Mouse (Mus musculus): Measurements from ENCODE around the gene Dnajc13. TPM values are rescaled to one million over a fixed set of nuclear protein-coding genes. Genes with fewer than 3 reads are reported as not detected.

The Dnajc13 gene
- polyA plus RNA-seq, 1 experiment from 2014 or later: 29.0 TPM

GRCm38 (mm10) chr9:104187028-104187427 is 75.7 kb downstream of the Dnajc13 start:
- ATAC-seq (ENCODE audit: low read depth) (no peak), DNase-seq (ENCODE audit: low spot score) (no peak)
- no peaks in the 10 kb centered on the region for H3K27me3 ChIP-seq (replicated peaks; ENCODE audit: control insufficient read depth, insufficient read depth, low read length)
- H3K4me2 ChIP-seq (ENCODE audit: low read depth, low read length): no peak overlapping the region
- H3K4me1 ChIP-seq (ENCODE audit: control insufficient read depth, insufficient read depth, low read length): no peaks in the 10 kb centered on the region
- no peak overlapping the region for H3K27ac ChIP-seq (replicated peaks; ENCODE audit: low read depth, low read length)
- H3K4me3 ChIP-seq (ENCODE audit: low read depth, low read length): no peak overlapping the region
- peaks cover 74% of the 10 kb centered on the region for H3K36me3 ChIP-seq (ENCODE audit: control insufficient read depth, insufficient read depth, low read length)
- no peak overlapping the region for H3K9ac ChIP-seq (ENCODE audit: low read depth, low read length)
- no peaks in the 10 kb centered on the region for H3K9me3 ChIP-seq (ENCODE audit: control insufficient read depth, low read length)
- 89% methylated on average over 5 of the region's 5 CpGs for WGBS

- no peak overlapping the region for H3K4me2 ChIP-seq (ENCODE audit: low read depth, low read length)
- no peak overlapping the region for H3K4me3 ChIP-seq (ENCODE audit: low read depth, low read length)
- 94% methylated on average over 5 of the region's 5 CpGs for WGBS
- no peaks in the 10 kb centered on the region for H3K9me3 ChIP-seq (ENCODE audit: control insufficient read depth, low read length)
- H3K4me1 ChIP-seq (ENCODE audit: control insufficient read depth, insufficient read depth, low read length): no peaks in the 10 kb centered on the region
- no peak for DNase-seq (ENCODE audit: low spot score)
- H3K36me3 ChIP-seq (ENCODE audit: control insufficient read depth, insufficient read depth, low read length): peaks cover 74% of the 10 kb centered on the region
- H3K27me3 ChIP-seq (replicated peaks; ENCODE audit: control insufficient read depth, insufficient read depth, low read length): no peaks in the 10 kb centered on the region
- no peak for ATAC-seq (ENCODE audit: low read depth)
- no peak overlapping the region for H3K9ac ChIP-seq (ENCODE audit: low read depth, low read length)
- H3K27ac ChIP-seq (replicated peaks; ENCODE audit: low read depth, low read length): no peak overlapping the region
Observed at GRCm38 (mm10) chr9:104183181-104183580, 79.5 kb downstream of the Dnajc13 start.

- no peak overlapping the region for H3K4me2 ChIP-seq (ENCODE audit: low read depth, low read length)
- H3K4me3 ChIP-seq (ENCODE audit: low read depth, low read length): no peak overlapping the region
- H3K9ac ChIP-seq (ENCODE audit: low read depth, low read length): no peak overlapping the region
- no peaks in the 10 kb centered on the region for H3K27me3 ChIP-seq (replicated peaks; ENCODE audit: control insufficient read depth, insufficient read depth, low read length)
- peaks cover 79% of the 10 kb centered on the region for H3K36me3 ChIP-seq (ENCODE audit: control insufficient read depth, insufficient read depth, low read length)
- 83% methylated on average over 5 of the region's 5 CpGs for WGBS
- no peaks in the 10 kb centered on the region for H3K9me3 ChIP-seq (ENCODE audit: control insufficient read depth, low read length)
- H3K4me1 ChIP-seq (ENCODE audit: control insufficient read depth, insufficient read depth, low read length): no peaks in the 10 kb centered on the region
- ATAC-seq (ENCODE audit: low read depth) (no peak), DNase-seq (ENCODE audit: low spot score) (no peak)
- H3K27ac ChIP-seq (replicated peaks; ENCODE audit: low read depth, low read length): no peak overlapping the region
Observed at GRCm38 (mm10) chr9:104182328-104182727, 80.4 kb downstream of the Dnajc13 start.

GRCm38 (mm10) chr9:104181626-104182025 is 81.1 kb downstream of the Dnajc13 start:
- no peaks in the 10 kb centered on the region for H3K27me3 ChIP-seq (replicated peaks; ENCODE audit: control insufficient read depth, insufficient read depth, low read length)
- H3K36me3 ChIP-seq (ENCODE audit: control insufficient read depth, insufficient read depth, low read length): peaks cover 81% of the 10 kb centered on the region
- no peak overlapping the region for H3K27ac ChIP-seq (replicated peaks; ENCODE audit: low read depth, low read length)
- H3K4me3 ChIP-seq (ENCODE audit: low read depth, low read length): no peak overlapping the region
- no peaks in the 10 kb centered on the region for H3K9me3 ChIP-seq (ENCODE audit: control insufficient read depth, low read length)
- H3K4me2 ChIP-seq (ENCODE audit: low read depth, low read length): no peak overlapping the region
- DNase-seq (ENCODE audit: low spot score): no peak
- WGBS: 92% methylated on average over 4 of the region's 4 CpGs
- no peak for ATAC-seq (ENCODE audit: low read depth)
- H3K9ac ChIP-seq (ENCODE audit: low read depth, low read length): no peak overlapping the region
- H3K4me1 ChIP-seq (ENCODE audit: control insufficient read depth, insufficient read depth, low read length): no peaks in the 10 kb centered on the region

- 97% methylated on average over 6 of the region's 6 CpGs for WGBS
Observed at GRCm38 (mm10) chr9:104180046-104180445, 82.7 kb downstream of the Dnajc13 start.

GRCm38 (mm10) chr9:104172342-104172741 is 90.4 kb downstream of the Dnajc13 start:
- no peak overlapping the region for H3K27ac ChIP-seq (replicated peaks; ENCODE audit: low read depth, low read length)
- H3K36me3 ChIP-seq (ENCODE audit: control insufficient read depth, insufficient read depth, low read length): peaks cover 90% of the 10 kb centered on the region
- H3K27me3 ChIP-seq (replicated peaks; ENCODE audit: control insufficient read depth, insufficient read depth, low read length): no peaks in the 10 kb centered on the region
- no peaks in the 10 kb centered on the region for H3K4me1 ChIP-seq (ENCODE audit: control insufficient read depth, insufficient read depth, low read length)
- WGBS: 91% methylated on average over 6 of the region's 6 CpGs
- H3K4me3 ChIP-seq (ENCODE audit: low read depth, low read length): no peak overlapping the region
- no peak overlapping the region for H3K4me2 ChIP-seq (ENCODE audit: low read depth, low read length)
- no peak overlapping the region for H3K9ac ChIP-seq (ENCODE audit: low read depth, low read length)
- DNase-seq (ENCODE audit: low spot score) (no peak), ATAC-seq (ENCODE audit: low read depth) (no peak)
- H3K9me3 ChIP-seq (ENCODE audit: control insufficient read depth, low read length): no peaks in the 10 kb centered on the region

More at GRCm38 (mm10) chr9:104180046-104180445, 82.7 kb downstream of the Dnajc13 start:
- Histone ChIP-seq H3K27ac (replicated peaks; ENCODE audit: low read depth, low read length) (no peak overlapping the region), H3K4me3 (ENCODE audit: low read depth, low read length) (no peak overlapping the region), H3K4me2 (ENCODE audit: low read depth, low read length) (no peak overlapping the region), H3K27me3 (replicated peaks; ENCODE audit: control insufficient read depth, insufficient read depth, low read length) (no peaks in the 10 kb centered on the region), H3K4me1 (ENCODE audit: control insufficient read depth, insufficient read depth, low read length) (no peaks in the 10 kb centered on the region), H3K36me3 (ENCODE audit: control insufficient read depth, insufficient read depth, low read length) (peaks cover 93% of the 10 kb centered on the region), H3K9me3 (ENCODE audit: control insufficient read depth, low read length) (no peaks in the 10 kb centered on the region), H3K9ac (ENCODE audit: low read depth, low read length) (no peak overlapping the region)
- DNase-seq (ENCODE audit: low spot score) (no peak), ATAC-seq (ENCODE audit: low read depth) (no peak)

GRCm38 (mm10) chr9:104171651-104172050 is 91.1 kb downstream of the Dnajc13 start:
- DNase-seq (ENCODE audit: low spot score) (no peak), ATAC-seq (ENCODE audit: low read depth) (no peak)
- no peak overlapping the region for H3K9ac ChIP-seq (ENCODE audit: low read depth, low read length)
- no peaks in the 10 kb centered on the region for H3K4me1 ChIP-seq (ENCODE audit: control insufficient read depth, insufficient read depth, low read length)
- H3K9me3 ChIP-seq (ENCODE audit: control insufficient read depth, low read length): no peaks in the 10 kb centered on the region
- H3K4me3 ChIP-seq (ENCODE audit: low read depth, low read length): no peak overlapping the region
- H3K27me3 ChIP-seq (replicated peaks; ENCODE audit: control insufficient read depth, insufficient read depth, low read length): no peaks in the 10 kb centered on the region
- H3K36me3 ChIP-seq (ENCODE audit: control insufficient read depth, insufficient read depth, low read length): peaks cover 90% of the 10 kb centered on the region
- H3K27ac ChIP-seq (replicated peaks; ENCODE audit: low read depth, low read length): no peak overlapping the region
- WGBS: 90% methylated on average over 6 of the region's 6 CpGs
- H3K4me2 ChIP-seq (ENCODE audit: low read depth, low read length): no peak overlapping the region

GRCm38 (mm10) chr9:104169986-104170385 is 92.7 kb downstream of the Dnajc13 start:
- Histone ChIP-seq H3K4me3 (ENCODE audit: low read depth, low read length) (no peak overlapping the region), H3K9me3 (ENCODE audit: control insufficient read depth, low read length) (no peaks in the 10 kb centered on the region), H3K27ac (replicated peaks; ENCODE audit: low read depth, low read length) (no peak overlapping the region), H3K9ac (ENCODE audit: low read depth, low read length) (no peak overlapping the region), H3K4me2 (ENCODE audit: low read depth, low read length) (no peak overlapping the region), H3K36me3 (ENCODE audit: control insufficient read depth, insufficient read depth, low read length) (peaks cover 88% of the 10 kb centered on the region), H3K27me3 (replicated peaks; ENCODE audit: control insufficient read depth, insufficient read depth, low read length) (no peaks in the 10 kb centered on the region), H3K4me1 (ENCODE audit: control insufficient read depth, insufficient read depth, low read length) (no peaks in the 10 kb centered on the region)
- 95% methylated on average over 10 of the region's 10 CpGs for WGBS
- DNase-seq (ENCODE audit: low spot score) (no peak), ATAC-seq (ENCODE audit: low read depth) (no peak)

- peaks cover 90% of the 10 kb centered on the region for H3K36me3 ChIP-seq (ENCODE audit: control insufficient read depth, insufficient read depth, low read length)
- no peak overlapping the region for H3K4me2 ChIP-seq (ENCODE audit: low read depth, low read length)
- WGBS: 92% methylated on average over 5 of the region's 5 CpGs
- no peaks in the 10 kb centered on the region for H3K27me3 ChIP-seq (replicated peaks; ENCODE audit: control insufficient read depth, insufficient read depth, low read length)
- H3K4me1 ChIP-seq (ENCODE audit: control insufficient read depth, insufficient read depth, low read length): no peaks in the 10 kb centered on the region
- no peak for ATAC-seq (ENCODE audit: low read depth)
- DNase-seq (ENCODE audit: low spot score): no peak
- H3K9ac ChIP-seq (ENCODE audit: low read depth, low read length): no peak overlapping the region
- no peak overlapping the region for H3K4me3 ChIP-seq (ENCODE audit: low read depth, low read length)
- no peaks in the 10 kb centered on the region for H3K9me3 ChIP-seq (ENCODE audit: control insufficient read depth, low read length)
- no peak overlapping the region for H3K27ac ChIP-seq (replicated peaks; ENCODE audit: low read depth, low read length)
Observed at GRCm38 (mm10) chr9:104165926-104166325, 96.8 kb downstream of the Dnajc13 start.

All from embryonic facial prominence, embryonic 14.5 days (tissue).